Mouse (Mus musculus) bone marrow, adult 2 months (tissue): ENCODE measurements around the gene Atp2b2. TPM values are rescaled to one million over a fixed set of nuclear protein-coding genes. Genes with fewer than 3 reads are reported as not detected.

Experiments
- H3K27ac ChIP-seq: fragments of 200-500 bp; 2 replicates; pipeline ENCODE4 v1.5.1; 2012; ENCODE audit warnings: low read depth, mild to moderate bottlenecking, control low read depth, inconsistent platforms, low read length; ENCODE audit not compliant: control insufficient read depth, poor library complexity, insufficient read depth
- H3K4me1 ChIP-seq: fragments of 200-500 bp; 2 replicates; pipeline ENCODE4 v1.6.1; 2011; ENCODE audit warnings: low read length; ENCODE audit not compliant: control insufficient read depth, insufficient read depth
- H3K4me3 ChIP-seq: fragments of 200-500 bp; replicated peaks from 2 replicates; pipeline ENCODE3; 2011; ENCODE audit warnings: mild to moderate bottlenecking, low read depth, low read length, control low read depth; ENCODE audit not compliant: control insufficient read depth
- CTCF ChIP-seq: fragments of 200-500 bp; IDR thresholded peaks from 2 replicates; pipeline ENCODE4 v1.5.1; 2011; ENCODE audit warnings: low read length, control low read depth; ENCODE audit not compliant: control insufficient read depth, insufficient read depth
- POLR2A ChIP-seq: fragments of 200-500 bp; IDR thresholded peaks from 2 replicates; pipeline ENCODE4 v1.6.1; 2011; ENCODE audit warnings: low read depth, mild to moderate bottlenecking, control low read depth, low read length, borderline replicate concordance; ENCODE audit not compliant: control insufficient read depth
- WGBS: fragments of 180-500 bp; shearing (Covaris S2); methylation state at CpG from one replicate; pipeline ENCODE4 v1.1.7; 2018; 5-methylcytosine and 5-hydroxymethylcytosine counted together
- polyA plus RNA-seq: library from polyadenylated mRNA; stranded (reverse); fragments of >200 nt; gene quantifications from 2 replicates; pipeline ENCODE4 v1.2.4, GENCODE M21; 2011; ENCODE audit warnings: low replicate concordance; ENCODE audit not compliant: missing spikeins, insufficient read depth, insufficient read length

The Atp2b2 gene
- polyA plus RNA-seq, 1 experiment: 0.92 TPM

GRCm38 (mm10) chr6:113908066-113908465 lies 134.3 kb downstream of the Atp2b2 start:
- H3K4me1 ChIP-seq: no peaks in the 10 kb centered on the region
- H3K4me3 ChIP-seq: no peak overlapping the region
- no peak overlapping the region for H3K27ac ChIP-seq
- no peak for TF ChIP-seq CTCF
- TF ChIP-seq POLR2A: no peak

GRCm38 (mm10) chr6:113904406-113904805 lies 138.0 kb downstream of the Atp2b2 start:
- Histone ChIP-seq H3K27ac (no peak overlapping the region), H3K4me1 (no peaks in the 10 kb centered on the region), H3K4me3 (no peak overlapping the region)
- TF ChIP-seq POLR2A (no peak), CTCF (no peak)
- WGBS: 61% methylated on average over 5 of the region's 5 CpGs

GRCm38 (mm10) chr6:113896023-113896422 lies 146.4 kb downstream of the Atp2b2 start:
- WGBS: 80% methylated on average over 4 of the region's 4 CpGs

GRCm38 (mm10) chr6:113894008-113894407 lies 148.4 kb downstream of the Atp2b2 start:
- WGBS: 50% methylated on average over 3 of the region's 3 CpGs
- Histone ChIP-seq H3K4me1 (no peaks in the 10 kb centered on the region), H3K27ac (no peak overlapping the region), H3K4me3 (no peak overlapping the region)
- no peak for TF ChIP-seq POLR2A
- no peak for TF ChIP-seq CTCF

More at GRCm38 (mm10) chr6:113896023-113896422, 146.4 kb downstream of the Atp2b2 start:
- TF ChIP-seq POLR2A (no peak), CTCF (no peak)
- H3K4me3 ChIP-seq: no peak overlapping the region
- H3K27ac ChIP-seq: no peak overlapping the region
- no peaks in the 10 kb centered on the region for H3K4me1 ChIP-seq

- no peak overlapping the region for H3K27ac ChIP-seq
- H3K4me3 ChIP-seq: no peak overlapping the region
- 45% methylated on average over 13 of the region's 13 CpGs for WGBS
- no peak for TF ChIP-seq CTCF
- no peak for TF ChIP-seq POLR2A
- H3K4me1 ChIP-seq: no peaks in the 10 kb centered on the region
Measured at GRCm38 (mm10) chr6:113892091-113892674, 150.2 kb downstream of the Atp2b2 start.

GRCm38 (mm10) chr6:113891225-113891967 lies 151.0 kb downstream of the Atp2b2 start:
- no peak overlapping the region for H3K27ac ChIP-seq
- 2% methylated on average over 46 of the region's 49 CpGs for WGBS
- TF ChIP-seq CTCF (no peak), POLR2A (no peak)
- H3K4me3 ChIP-seq: no peak overlapping the region
- H3K4me1 ChIP-seq: no peaks in the 10 kb centered on the region

- no peak overlapping the region for H3K4me3 ChIP-seq
- WGBS: 4% methylated on average over 10 of the region's 10 CpGs
- no peak for TF ChIP-seq POLR2A
- no peak for TF ChIP-seq CTCF
Measured at GRCm38 (mm10) chr6:113890858-113891213, 151.6 kb downstream of the Atp2b2 start.

GRCm38 (mm10) chr6:113890023-113890857 lies 152.2 kb downstream of the Atp2b2 start:
- H3K4me1 ChIP-seq: no peaks in the 10 kb centered on the region
- no peak overlapping the region for H3K4me3 ChIP-seq
- WGBS: 15% methylated on average over 16 of the region's 16 CpGs
- no peak overlapping the region for H3K27ac ChIP-seq
- TF ChIP-seq CTCF: no peak

More at GRCm38 (mm10) chr6:113890858-113891213, 151.6 kb downstream of the Atp2b2 start:
- Histone ChIP-seq H3K4me1 (no peaks in the 10 kb centered on the region), H3K27ac (no peak overlapping the region)
